Mouse (Mus musculus): ENCODE results near the gene Sgf29. TPM values are rescaled to one million over a fixed set of nuclear protein-coding genes. Genes with fewer than 3 reads are reported as not detected.

The Sgf29 gene
- total and polyA plus RNA-seq, 3 experiments = 21.6 to 25.5 (median 23.4) TPM

- Histone ChIP-seq H3K36me3 (ENCODE audit: control insufficient read depth, insufficient read depth, low read length) (no peaks in the 10 kb centered on the region), H3K27me3 (ENCODE audit: control insufficient read depth, insufficient read depth, low read length) (no peaks in the 10 kb centered on the region), H3K79me2 (replicated peaks; ENCODE audit: control insufficient read depth, insufficient read depth, low read length) (peaks cover 2% of the 10 kb centered on the region; the same call in 1 of the 2 replicates), H3K4me1 (ENCODE audit: control insufficient read depth, insufficient read depth, low read length) (peaks cover 6% of the 10 kb centered on the region), H3K9ac (ENCODE audit: low read depth, low read length) (peak within 1 kb of the TSS; percentile 98), H3K4me3 (peak within 1 kb of the TSS; percentile 96), H3K27ac (peak within 1 kb of the TSS; percentile 96)
- peak; percentile 95 to 96 for DNase-seq
- intact Hi-C loops (cut with DNase I) = loop anchor here (1.0 to 10.0 kb wide), 3 partner anchors 112 to 301 kb away; partner anchors contain the start of genes Nfatc2ip and Tufm
- TF ChIP-seq CTCF (IDR thresholded peaks at IDR 0.05) (peak; percentile 93), EP300 (IDR thresholded peaks at IDR 0.05; ENCODE audit: insufficient read depth, low read depth, low read length) (peak; percentile 82; the same call in 1 of the 2 replicates), POLR2A (IDR thresholded peaks at IDR 0.05; ENCODE audit: insufficient read depth, low read depth, low read length) (peak; percentile 55)
- under 1% methylated on average over 40 of the region's 40 CpGs for WGBS
Measured at GRCm38 (mm10) chr7:126695631-126696207, 46.6 kb downstream of the Sgf29 start, which contains the start of gene Slx1b. Gene Slx1b, minus strand, starts transcription at chr7:126695784.

- Histone ChIP-seq H3K36me3 (ENCODE audit: control insufficient read depth, insufficient read depth, low read length) (no peaks in the 10 kb centered on the region), H3K79me2 (replicated peaks; ENCODE audit: control insufficient read depth, insufficient read depth, low read length) (peaks cover 2% of the 10 kb centered on the region; the same call in 1 of the 2 replicates), H3K4me1 (ENCODE audit: control insufficient read depth, insufficient read depth, low read length) (peaks cover 9% of the 10 kb centered on the region), H3K27ac (peak overlapping the region; percentile 51; the same call in 1 of the 2 replicates), H3K9ac (ENCODE audit: low read depth, low read length) (peak overlapping the region; percentile 78), H3K27me3 (ENCODE audit: control insufficient read depth, insufficient read depth, low read length) (no peaks in the 10 kb centered on the region), H3K4me3 (peak overlapping the region; percentile 96)
- no peak for DNase-seq
- TF ChIP-seq POLR2A (IDR thresholded peaks at IDR 0.05; ENCODE audit: insufficient read depth, low read depth, low read length) (no peak), EP300 (IDR thresholded peaks at IDR 0.05; ENCODE audit: insufficient read depth, low read depth, low read length) (no peak), CTCF (IDR thresholded peaks at IDR 0.05) (no peak)
- 4% methylated on average over 17 of the region's 17 CpGs for WGBS
- intact Hi-C loops (cut with DNase I) = loop anchor here (5.0 to 10.0 kb wide), 2 partner anchors 209 to 302 kb away; partner anchors contain the start of genes Nfatc2ip and Tufm
Measured at GRCm38 (mm10) chr7:126696303-126696702, 47.2 kb downstream of the Sgf29 start.

GRCm38 (mm10) chr7:126696886-126697285 lies 47.8 kb downstream of the Sgf29 start:
- no peak overlapping the region for H3K27ac ChIP-seq
- peaks cover 2% of the 10 kb centered on the region; the same call in 1 of the 2 replicates for H3K79me2 ChIP-seq (replicated peaks; ENCODE audit: control insufficient read depth, insufficient read depth, low read length)
- DNase-seq = no peak
- H3K4me3 ChIP-seq = no peak overlapping the region
- H3K4me1 ChIP-seq (ENCODE audit: control insufficient read depth, insufficient read depth, low read length) = peaks cover 11% of the 10 kb centered on the region
- no peak overlapping the region for H3K9ac ChIP-seq (ENCODE audit: low read depth, low read length)
- no peaks in the 10 kb centered on the region for H3K27me3 ChIP-seq (ENCODE audit: control insufficient read depth, insufficient read depth, low read length)
- TF ChIP-seq POLR2A (IDR thresholded peaks at IDR 0.05; ENCODE audit: insufficient read depth, low read depth, low read length) (no peak), EP300 (IDR thresholded peaks at IDR 0.05; ENCODE audit: insufficient read depth, low read depth, low read length) (no peak), CTCF (IDR thresholded peaks at IDR 0.05) (no peak)
- 69% methylated on average over 3 of the region's 3 CpGs for WGBS
- no peaks in the 10 kb centered on the region for H3K36me3 ChIP-seq (ENCODE audit: control insufficient read depth, insufficient read depth, low read length)
- intact Hi-C loops (cut with DNase I) = loop anchor here (5.0 to 10.0 kb wide), 2 partner anchors 210 to 302 kb away; partner anchors contain the start of genes Nfatc2ip and Tufm

GRCm38 (mm10) chr7:126697838-126698237 lies 48.7 kb downstream of the Sgf29 start:
- H3K27me3 ChIP-seq (ENCODE audit: control insufficient read depth, insufficient read depth, low read length) = no peaks in the 10 kb centered on the region
- no peak overlapping the region for H3K27ac ChIP-seq
- H3K4me1 ChIP-seq (ENCODE audit: control insufficient read depth, insufficient read depth, low read length) = peaks cover 11% of the 10 kb centered on the region
- intact Hi-C loops (cut with DNase I) = loop anchor here (5.0 to 10.0 kb wide), 2 partner anchors 211 to 303 kb away; partner anchors contain the start of genes Nfatc2ip and Tufm
- no peak for DNase-seq
- H3K9ac ChIP-seq (ENCODE audit: low read depth, low read length) = no peak overlapping the region
- WGBS = 91% methylated on average over 8 of the region's 8 CpGs
- H3K79me2 ChIP-seq (replicated peaks; ENCODE audit: control insufficient read depth, insufficient read depth, low read length) = peaks cover 2% of the 10 kb centered on the region; the same call in 1 of the 2 replicates
- H3K36me3 ChIP-seq (ENCODE audit: control insufficient read depth, insufficient read depth, low read length) = no peaks in the 10 kb centered on the region
- no peak for TF ChIP-seq CTCF (IDR thresholded peaks at IDR 0.05)
- no peak for TF ChIP-seq POLR2A (IDR thresholded peaks at IDR 0.05; ENCODE audit: insufficient read depth, low read depth, low read length)
- no peak for TF ChIP-seq EP300 (IDR thresholded peaks at IDR 0.05; ENCODE audit: insufficient read depth, low read depth, low read length)
- H3K4me3 ChIP-seq = no peak overlapping the region

- Histone ChIP-seq H3K36me3 (ENCODE audit: control insufficient read depth, insufficient read depth, low read length) (no peaks in the 10 kb centered on the region), H3K9ac (ENCODE audit: low read depth, low read length) (no peak overlapping the region), H3K27ac (no peak overlapping the region), H3K4me1 (ENCODE audit: control insufficient read depth, insufficient read depth, low read length) (peaks cover 7% of the 10 kb centered on the region), H3K79me2 (replicated peaks; ENCODE audit: control insufficient read depth, insufficient read depth, low read length) (peaks cover 2% of the 10 kb centered on the region; the same call in 1 of the 2 replicates), H3K4me3 (no peak overlapping the region), H3K27me3 (ENCODE audit: control insufficient read depth, insufficient read depth, low read length) (peaks cover 3% of the 10 kb centered on the region)
- intact Hi-C loops (cut with DNase I) = no loop called here
- no peak for DNase-seq
- TF ChIP-seq CTCF (IDR thresholded peaks at IDR 0.05) = no peak
- no peak for TF ChIP-seq EP300 (IDR thresholded peaks at IDR 0.05; ENCODE audit: insufficient read depth, low read depth, low read length)
- no peak for TF ChIP-seq POLR2A (IDR thresholded peaks at IDR 0.05; ENCODE audit: insufficient read depth, low read depth, low read length)
- 73% methylated on average over 25 of the region's 25 CpGs for WGBS
Measured at GRCm38 (mm10) chr7:126700063-126701015, 51.2 kb downstream of the Sgf29 start.
